Mouse (Mus musculus): ENCODE results near the gene Fgfr2. TPM values are rescaled to one million over a fixed set of nuclear protein-coding genes. Genes with fewer than 3 reads are reported as not detected.

Gene Fgfr2
- polyA plus RNA-seq, 1 experiment from 2014 or later = 110 TPM

DNA sequence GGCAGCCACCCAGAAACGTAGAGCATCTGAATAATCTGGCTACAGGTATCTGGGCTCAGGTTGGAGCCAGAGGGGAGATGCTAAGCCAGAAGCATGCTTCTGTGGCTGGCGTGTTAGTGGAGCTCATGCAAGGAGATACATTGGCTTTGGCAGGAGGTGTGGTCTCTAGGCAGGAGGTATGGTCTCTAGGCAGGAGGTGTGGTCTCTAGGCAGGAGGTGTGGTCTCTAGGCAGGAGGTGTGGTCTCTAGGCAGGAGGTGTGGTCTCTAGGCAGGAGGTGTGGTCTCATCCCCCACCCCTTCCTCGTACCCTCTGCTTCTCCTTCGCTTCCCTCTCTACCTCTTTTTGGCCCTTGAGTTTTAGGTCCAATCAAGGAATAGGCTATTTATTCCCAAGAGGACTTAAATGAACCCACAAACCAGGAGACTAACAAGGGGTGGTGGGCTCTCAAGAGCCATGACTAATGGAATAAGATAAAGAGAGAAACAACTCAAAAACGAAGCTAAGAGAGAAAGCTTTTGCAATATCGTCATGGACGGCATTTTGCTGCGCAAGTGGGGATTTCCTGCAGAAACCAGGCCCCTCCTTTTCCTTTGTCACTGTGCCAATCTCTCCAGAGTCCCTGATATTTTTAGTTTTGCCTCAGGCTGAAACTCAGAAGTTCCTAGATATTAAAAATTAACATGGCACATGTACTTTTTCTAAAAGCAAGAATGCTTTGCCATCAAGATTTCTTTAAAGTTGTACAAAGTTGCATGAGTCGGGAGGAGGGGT is 775.7 kb downstream of the Fgfr2 start:
- peaks cover 11% of the 10 kb centered on the region; the same call in 1 of the 2 replicates for H3K4me1 ChIP-seq (ENCODE audit: insufficient read depth, low read depth, low read length)
- no peaks in the 10 kb centered on the region for H3K9me3 ChIP-seq (ENCODE audit: low read length)
- H3K9ac ChIP-seq (replicated peaks; ENCODE audit: low read depth) = no peak overlapping the region
- H3K4me2 ChIP-seq (replicated peaks; ENCODE audit: low read depth, low read length) = no peak overlapping the region
- H3K27me3 ChIP-seq (replicated peaks; ENCODE audit: insufficient read depth, low read length) = no peaks in the 10 kb centered on the region
- WGBS = 45% methylated on average over 9 of the region's 9 CpGs
- TF ChIP-seq EP300 (IDR thresholded peaks at IDR 0.05) (peak; percentile 49), CTCF (IDR thresholded peaks at IDR 0.05) (no peak)
- H3K27ac ChIP-seq (ENCODE audit: low read length) = no peak overlapping the region
- ATAC-seq (peak; percentile 22; the same call in 1 of the 2 replicates), DNase-seq (ENCODE audit: low spot score) (peak; percentile 72)
- H3K36me3 ChIP-seq (ENCODE audit: insufficient read depth, low read length) = no peaks in the 10 kb centered on the region
- no peak overlapping the region for H3K4me3 ChIP-seq (ENCODE audit: low read depth, low read length)

DNA sequence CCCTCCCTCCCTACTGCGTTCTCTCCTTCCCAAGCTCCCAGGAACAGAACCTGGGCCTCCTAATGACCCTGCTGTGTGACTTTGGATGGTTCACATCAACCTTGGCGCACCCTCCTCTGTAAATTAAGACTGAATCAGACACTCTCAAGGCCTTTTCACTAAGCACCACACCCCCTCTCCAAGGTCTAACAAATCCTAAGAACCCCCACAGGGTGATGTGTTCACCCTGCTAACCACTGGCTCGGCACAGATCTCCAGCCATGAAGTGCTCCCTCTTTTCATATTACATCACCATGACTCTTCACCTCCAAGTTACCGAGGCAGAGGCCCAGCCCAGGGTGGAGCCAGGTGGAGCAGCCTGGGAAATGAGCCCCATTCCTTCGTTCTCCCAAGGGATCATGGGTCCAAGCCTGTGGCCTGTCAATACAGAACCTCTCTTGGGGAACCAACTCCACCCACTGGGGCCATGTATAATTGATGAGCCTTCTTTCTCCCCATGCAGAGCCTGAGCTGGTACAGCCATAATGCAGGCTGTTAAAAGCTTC is 777.6 kb downstream of the Fgfr2 start:
- H3K4me1 ChIP-seq (ENCODE audit: insufficient read depth, low read depth, low read length) = peaks cover 11% of the 10 kb centered on the region; the same call in 1 of the 2 replicates
- no peak overlapping the region for H3K4me2 ChIP-seq (replicated peaks; ENCODE audit: low read depth, low read length)
- H3K4me3 ChIP-seq (ENCODE audit: low read depth, low read length) = no peak overlapping the region
- WGBS = 66% methylated on average over 5 of the region's 5 CpGs
- no peaks in the 10 kb centered on the region for H3K27me3 ChIP-seq (replicated peaks; ENCODE audit: insufficient read depth, low read length)
- DNase-seq (ENCODE audit: low spot score) (peak; percentile 43), ATAC-seq (peak; percentile 39; the same call in 1 of the 2 replicates)
- TF ChIP-seq EP300 (IDR thresholded peaks at IDR 0.05) (no peak), CTCF (IDR thresholded peaks at IDR 0.05) (no peak)
- H3K9ac ChIP-seq (replicated peaks; ENCODE audit: low read depth) = no peak overlapping the region
- H3K9me3 ChIP-seq (ENCODE audit: low read length) = no peaks in the 10 kb centered on the region
- no peaks in the 10 kb centered on the region for H3K36me3 ChIP-seq (ENCODE audit: insufficient read depth, low read length)
- H3K27ac ChIP-seq (ENCODE audit: low read length) = no peak overlapping the region

DNA sequence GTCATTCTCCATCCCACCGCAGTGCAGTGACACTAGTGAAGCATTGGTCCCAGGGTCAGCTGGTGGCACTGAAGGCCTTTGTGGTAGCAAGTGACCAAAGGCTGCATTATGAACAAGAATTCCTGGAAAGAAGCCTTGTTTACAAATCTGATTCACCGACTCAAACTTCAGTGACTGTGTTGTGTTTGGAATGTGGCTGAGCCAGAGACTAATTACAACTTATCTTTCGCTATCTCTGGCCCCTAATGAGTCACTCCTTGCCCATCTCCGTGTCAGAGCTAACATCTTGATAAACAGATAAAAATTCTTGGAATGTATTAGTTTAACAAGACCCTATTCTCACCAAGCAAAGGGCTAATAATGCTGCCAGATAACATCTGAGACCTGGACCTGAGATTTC is 778.5 kb downstream of the Fgfr2 start:
- no peaks in the 10 kb centered on the region for H3K36me3 ChIP-seq (ENCODE audit: insufficient read depth, low read length)
- ATAC-seq (peak; percentile 25; the same call in 1 of the 2 replicates), DNase-seq (ENCODE audit: low spot score) (peak; percentile 52)
- H3K27ac ChIP-seq (ENCODE audit: low read length) = no peak overlapping the region
- no peak overlapping the region for H3K4me3 ChIP-seq (ENCODE audit: low read depth, low read length)
- H3K9me3 ChIP-seq (ENCODE audit: low read length) = no peaks in the 10 kb centered on the region
- WGBS = 17% methylated on average over 4 of the region's 4 CpGs
- TF ChIP-seq CTCF (IDR thresholded peaks at IDR 0.05) (no peak), EP300 (IDR thresholded peaks at IDR 0.05) (peak; percentile 86)
- peaks cover 16% of the 10 kb centered on the region; the same call in 1 of the 2 replicates for H3K4me1 ChIP-seq (ENCODE audit: insufficient read depth, low read depth, low read length)
- H3K9ac ChIP-seq (replicated peaks; ENCODE audit: low read depth) = no peak overlapping the region
- no peaks in the 10 kb centered on the region for H3K27me3 ChIP-seq (replicated peaks; ENCODE audit: insufficient read depth, low read length)
- no peak overlapping the region for H3K4me2 ChIP-seq (replicated peaks; ENCODE audit: low read depth, low read length)

DNA sequence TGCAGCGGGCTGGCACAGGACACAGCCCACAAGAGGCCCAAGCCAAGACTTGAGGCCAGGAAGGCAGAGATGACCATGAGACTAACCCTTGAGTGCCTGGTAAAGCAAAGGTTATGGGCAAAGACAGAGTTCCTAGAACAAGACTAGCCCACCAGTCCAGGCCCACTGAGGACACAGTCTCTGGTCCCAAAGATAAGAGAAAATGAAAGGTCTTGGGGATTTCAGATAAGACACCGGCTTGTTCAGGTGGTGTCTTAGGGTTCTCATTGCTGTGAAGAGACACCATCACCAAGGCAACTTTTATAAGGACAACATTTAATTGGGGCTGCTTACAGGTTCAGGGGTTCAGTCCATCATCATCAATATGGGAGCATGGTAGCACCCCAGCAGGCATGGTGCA is 779.2 kb downstream of the Fgfr2 start:
- no peak for TF ChIP-seq CTCF (IDR thresholded peaks at IDR 0.05)
- no peak for TF ChIP-seq EP300 (IDR thresholded peaks at IDR 0.05)
- Histone ChIP-seq H3K9me3 (ENCODE audit: low read length) (no peaks in the 10 kb centered on the region), H3K27ac (ENCODE audit: low read length) (no peak overlapping the region), H3K4me1 (ENCODE audit: insufficient read depth, low read depth, low read length) (peaks cover 14% of the 10 kb centered on the region; the same call in 1 of the 2 replicates), H3K4me3 (ENCODE audit: low read depth, low read length) (no peak overlapping the region), H3K36me3 (ENCODE audit: insufficient read depth, low read length) (no peaks in the 10 kb centered on the region), H3K27me3 (replicated peaks; ENCODE audit: insufficient read depth, low read length) (no peaks in the 10 kb centered on the region), H3K9ac (replicated peaks; ENCODE audit: low read depth) (no peak overlapping the region), H3K4me2 (replicated peaks; ENCODE audit: low read depth, low read length) (no peak overlapping the region)
- WGBS = 98% methylated on average over 2 of the region's 2 CpGs
- ATAC-seq (no peak), DNase-seq (ENCODE audit: low spot score) (no peak)

DNA sequence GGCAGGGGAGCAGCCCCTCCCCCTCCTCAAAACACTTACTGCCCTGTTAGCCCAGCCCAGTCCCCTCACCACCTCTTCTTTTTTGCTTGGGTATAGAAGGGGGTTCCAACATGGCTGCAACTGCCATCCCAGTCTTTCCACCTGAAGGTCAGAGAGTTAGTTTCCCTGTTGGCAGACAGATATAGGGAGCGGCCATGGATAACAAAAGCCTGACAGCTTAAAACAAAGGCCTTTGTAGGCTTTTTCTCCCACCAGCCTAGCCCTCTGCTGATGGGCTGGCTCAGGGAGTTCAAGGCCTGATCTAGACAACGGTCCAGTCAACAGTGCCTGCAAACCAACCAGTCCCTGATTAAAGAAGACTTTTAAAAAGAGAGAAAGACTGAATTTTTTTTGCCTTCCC is 780.0 kb downstream of the Fgfr2 start:
- H3K9me3 ChIP-seq (ENCODE audit: low read length) = no peaks in the 10 kb centered on the region
- H3K4me3 ChIP-seq (ENCODE audit: low read depth, low read length) = no peak overlapping the region
- no peak overlapping the region for H3K9ac ChIP-seq (replicated peaks; ENCODE audit: low read depth)
- no peak overlapping the region for H3K27ac ChIP-seq (ENCODE audit: low read length)
- no peaks in the 10 kb centered on the region for H3K36me3 ChIP-seq (ENCODE audit: insufficient read depth, low read length)
- no peak for ATAC-seq
- WGBS = 93% methylated on average over 2 of the region's 2 CpGs
- DNase-seq (ENCODE audit: low spot score) = no peak
- TF ChIP-seq CTCF (IDR thresholded peaks at IDR 0.05) = no peak
- no peak overlapping the region for H3K4me2 ChIP-seq (replicated peaks; ENCODE audit: low read depth, low read length)
- no peaks in the 10 kb centered on the region for H3K27me3 ChIP-seq (replicated peaks; ENCODE audit: insufficient read depth, low read length)
- H3K4me1 ChIP-seq (ENCODE audit: insufficient read depth, low read depth, low read length) = peaks cover 14% of the 10 kb centered on the region

DNA sequence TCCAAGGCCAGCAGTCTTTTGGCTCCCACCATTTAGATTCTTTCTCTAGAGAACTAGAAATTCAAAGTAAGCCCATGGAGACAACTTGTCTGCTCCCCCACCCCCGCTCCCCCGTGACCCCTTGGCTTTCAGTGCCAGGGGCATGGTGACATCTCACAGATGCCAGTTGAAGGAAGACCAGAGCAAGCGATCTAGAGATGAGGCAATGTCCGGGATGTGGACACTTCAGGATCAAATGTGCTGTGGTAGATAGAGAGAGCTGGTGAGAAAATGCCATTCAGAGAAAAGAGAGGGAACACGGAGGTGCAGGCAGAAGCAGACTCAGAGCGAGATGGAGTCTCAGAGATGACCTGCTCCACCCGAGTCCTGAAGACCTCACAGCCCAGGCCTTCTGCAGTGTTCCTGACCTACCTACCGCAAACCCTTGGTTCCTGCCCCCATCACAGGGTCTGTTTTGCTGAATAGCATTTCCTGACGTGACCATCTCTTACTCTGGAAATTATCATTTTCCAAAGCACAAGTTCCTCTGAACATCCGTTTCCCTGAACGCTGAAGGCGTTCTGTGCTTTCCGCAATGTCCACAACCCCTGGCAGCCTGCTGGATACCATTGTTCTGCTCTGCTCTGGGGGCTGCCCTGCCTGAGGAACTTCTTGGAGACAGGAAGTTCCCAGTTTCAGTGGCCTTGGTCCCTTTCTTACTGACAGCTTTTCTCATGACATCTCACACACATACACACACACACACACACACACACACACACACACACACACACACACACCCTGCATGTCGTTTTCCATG is 783.9 kb downstream of the Fgfr2 start:
- Histone ChIP-seq H3K9me3 (ENCODE audit: low read length) (no peaks in the 10 kb centered on the region), H3K27me3 (replicated peaks; ENCODE audit: insufficient read depth, low read length) (no peaks in the 10 kb centered on the region), H3K4me1 (ENCODE audit: insufficient read depth, low read depth, low read length) (peaks cover 22% of the 10 kb centered on the region), H3K4me3 (ENCODE audit: low read depth, low read length) (no peak overlapping the region), H3K4me2 (replicated peaks; ENCODE audit: low read depth, low read length) (no peak overlapping the region; the same call in 1 of the 2 replicates), H3K27ac (ENCODE audit: low read length) (peak overlapping the region; percentile 81), H3K9ac (replicated peaks; ENCODE audit: low read depth) (no peak overlapping the region), H3K36me3 (ENCODE audit: insufficient read depth, low read length) (no peaks in the 10 kb centered on the region)
- WGBS = 54% methylated on average over 14 of the region's 14 CpGs
- ATAC-seq (peak; percentile 83), DNase-seq (ENCODE audit: low spot score) (peak; percentile 60)
- peak; percentile 87 for TF ChIP-seq EP300 (IDR thresholded peaks at IDR 0.05)
- TF ChIP-seq CTCF (IDR thresholded peaks at IDR 0.05) = no peak
